Mouse (Mus musculus): Measurements from ENCODE around the gene Klk13. TPM values are rescaled to one million over a fixed set of nuclear protein-coding genes. Genes with fewer than 3 reads are reported as not detected.
"Not testable (repeated sequence)": the region's sequence is repeated elsewhere in the genome, so short reads cannot be mapped to it uniquely, and the experiment has no call there.

The Klk13 gene
- total RNA-seq (2021) = not detected
- long read RNA-seq, experiment 1 = 0 reads
- long read RNA-seq, experiment 2 = 0 reads

- no peak for DNase-seq
Measured at GRCm38 (mm10) chr7:43712267-43712666, at the start of gene Klk13. Gene Klk13, plus strand, starts transcription at chr7:43712567.

GRCm38 (mm10) chr7:43662804-43663203, 49.6 kb upstream of the Klk13 start:
- DNase-seq = no peak

- DNase-seq = not testable (repeated sequence)
Measured at GRCm38 (mm10) chr7:43667221-43667620, 45.1 kb upstream of the Klk13 start.

- no peak for DNase-seq
Measured at GRCm38 (mm10) chr7:43668582-43668981, 43.8 kb upstream of the Klk13 start.

DNA sequence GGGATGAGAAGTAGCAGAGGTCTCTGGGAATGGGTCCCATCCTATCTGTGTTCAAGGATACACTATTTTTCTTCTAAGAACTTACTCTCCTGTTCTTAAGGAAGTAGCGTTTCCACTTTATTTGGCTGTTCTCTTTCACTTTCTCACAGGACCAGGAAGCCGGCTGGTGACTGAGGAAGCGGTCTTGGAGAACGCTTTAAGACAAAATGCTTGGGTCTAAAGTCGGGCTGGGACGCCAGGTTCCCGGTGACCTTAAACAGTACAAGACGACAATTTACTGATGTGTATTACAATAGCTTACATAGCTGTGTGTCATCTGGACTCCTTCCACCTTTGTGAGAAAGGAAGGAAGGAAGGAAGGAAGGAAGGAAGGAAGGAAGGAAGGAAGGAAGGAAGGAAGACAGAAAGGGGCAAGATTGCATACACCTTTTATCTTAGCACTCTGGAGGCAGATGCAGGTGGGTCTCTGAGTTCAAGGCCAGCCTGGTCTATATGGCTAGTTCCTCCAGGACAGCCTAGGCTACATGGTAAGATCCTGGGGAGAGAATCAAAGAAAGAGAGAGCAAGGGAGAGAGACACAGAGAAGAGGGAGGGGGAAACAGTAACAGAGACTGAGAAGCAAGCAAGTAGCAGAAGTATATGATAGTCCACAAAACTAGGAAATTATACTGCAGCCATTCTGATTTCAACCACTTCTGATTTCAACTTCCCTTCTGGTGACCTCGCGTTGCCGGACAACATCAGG, 41.1 kb upstream of the Klk13 start:
- DNase-seq = no peak

- DNase-seq = peak; percentile 94
Measured at GRCm38 (mm10) chr7:43671809-43672580, 40.4 kb upstream of the Klk13 start, which contains the start of gene Ctu1. Gene Ctu1, plus strand, starts transcription at chr7:43672016.

- DNase-seq = no peak
Measured at GRCm38 (mm10) chr7:43672581-43673260, 39.6 kb upstream of the Klk13 start.

GRCm38 (mm10) chr7:43675091-43675490, 37.3 kb upstream of the Klk13 start:
- DNase-seq = no peak

GRCm38 (mm10) chr7:43678517-43678916, 33.9 kb upstream of the Klk13 start:
- DNase-seq = no peak

DNA sequence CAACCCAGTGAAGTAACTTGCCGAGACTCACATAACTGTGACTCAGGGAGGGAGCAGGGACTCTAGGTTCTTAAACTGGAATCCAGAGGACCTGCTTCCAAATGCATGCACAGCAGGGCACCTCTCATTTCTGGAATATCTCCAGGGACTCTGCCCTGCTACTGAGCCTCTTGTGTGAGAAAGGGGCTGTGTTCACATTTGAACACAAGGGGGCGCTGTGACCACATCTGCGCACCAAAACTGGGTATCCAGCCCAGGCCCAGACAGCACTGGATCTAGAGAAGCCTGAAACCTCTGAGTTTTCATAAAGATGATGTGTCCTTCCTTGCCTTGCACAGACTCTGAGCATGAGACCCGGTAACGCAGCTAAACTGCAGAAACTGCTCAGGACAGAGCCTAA, 31.4 kb upstream of the Klk13 start:
- no peak for DNase-seq

GRCm38 (mm10) chr7:43682511-43682910, 29.9 kb upstream of the Klk13 start:
- not testable (repeated sequence) for DNase-seq

- DNase-seq = no peak
Measured at GRCm38 (mm10) chr7:43685088-43685487, 27.3 kb upstream of the Klk13 start.

- no peak for DNase-seq
Measured at GRCm38 (mm10) chr7:43690118-43690517, 22.2 kb upstream of the Klk13 start, which contains the start of gene Klk14. Gene Klk14, plus strand, starts transcription at chr7:43690418.

GRCm38 (mm10) chr7:43710031-43710430, 2.3 kb upstream of the Klk13 start:
- DNase-seq = no peak

DNA sequence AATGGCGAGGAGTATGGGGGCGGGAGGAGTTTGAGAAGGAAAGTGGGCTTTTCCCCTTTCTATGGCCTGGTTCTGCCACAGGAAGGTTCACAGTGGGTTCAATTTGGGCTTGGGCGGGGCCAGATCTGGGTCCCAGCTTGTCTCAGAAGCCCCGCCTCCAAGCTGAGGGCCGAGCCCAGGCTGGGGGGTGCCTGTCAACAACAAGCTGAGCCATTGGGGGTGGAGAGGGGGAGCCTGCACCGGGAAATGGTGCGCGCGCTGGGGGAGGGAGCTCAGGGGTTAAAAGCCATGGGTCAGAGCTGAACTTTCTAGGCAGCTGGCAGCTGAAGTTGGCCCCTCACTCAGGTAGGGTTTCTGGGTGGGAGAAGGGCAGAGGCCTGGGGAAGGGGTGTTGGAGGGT, 550 bp downstream of the Klk13 start:
- no peak for DNase-seq

DNA sequence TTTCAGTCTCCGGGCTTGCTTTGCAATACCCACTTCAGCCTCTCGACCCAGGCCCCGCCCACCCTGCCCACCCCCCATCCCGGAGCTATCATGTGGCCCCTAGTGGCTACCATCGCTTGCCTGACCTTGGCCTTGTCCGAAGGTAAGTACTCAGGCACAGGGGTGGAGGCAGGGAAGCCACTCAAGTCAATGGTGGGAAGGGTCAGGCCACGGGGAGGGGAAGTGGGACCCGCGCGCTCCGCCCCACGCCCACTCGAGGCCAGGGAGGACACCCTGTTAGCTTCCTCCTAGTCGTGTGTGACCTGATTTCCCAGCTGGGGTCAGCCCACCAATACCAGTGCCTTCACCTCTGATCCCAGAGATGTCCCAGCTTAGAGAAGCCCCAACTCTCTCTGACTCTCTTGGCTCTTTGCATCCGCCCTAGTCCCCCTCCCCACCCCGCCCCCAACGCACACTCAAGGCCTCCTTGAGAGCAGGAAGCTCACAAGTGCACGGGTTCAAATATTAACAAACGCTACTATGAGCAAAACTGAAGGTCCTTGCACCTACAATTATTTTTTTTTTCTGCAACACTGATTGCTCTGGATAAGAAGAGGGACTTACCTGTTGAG, 1.5 kb downstream of the Klk13 start:
- no peak for DNase-seq

DNA sequence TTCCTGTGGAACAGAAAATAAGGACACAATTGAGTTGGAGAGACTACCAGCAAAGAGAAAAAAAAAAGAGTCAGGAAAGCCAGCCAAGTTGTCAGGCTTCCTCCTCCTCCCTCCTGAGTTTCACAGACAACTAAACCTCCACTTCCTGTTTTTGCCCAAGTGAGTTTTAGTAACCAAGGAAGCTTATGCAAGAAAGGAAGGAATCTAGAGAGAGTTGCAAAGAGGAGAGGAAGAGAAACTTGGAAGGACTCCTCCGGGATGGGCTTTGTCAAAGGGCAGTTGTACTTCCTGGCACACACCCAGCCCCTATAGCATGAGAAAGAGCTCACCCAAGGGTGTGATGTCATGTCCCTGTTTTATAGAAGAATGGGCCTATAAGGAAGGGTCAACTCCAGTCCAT, 35.4 kb downstream of the Klk13 start:
- DNase-seq = no peak

GRCm38 (mm10) chr7:43752806-43753205, 40.4 kb downstream of the Klk13 start:
- no peak for DNase-seq

DNA sequence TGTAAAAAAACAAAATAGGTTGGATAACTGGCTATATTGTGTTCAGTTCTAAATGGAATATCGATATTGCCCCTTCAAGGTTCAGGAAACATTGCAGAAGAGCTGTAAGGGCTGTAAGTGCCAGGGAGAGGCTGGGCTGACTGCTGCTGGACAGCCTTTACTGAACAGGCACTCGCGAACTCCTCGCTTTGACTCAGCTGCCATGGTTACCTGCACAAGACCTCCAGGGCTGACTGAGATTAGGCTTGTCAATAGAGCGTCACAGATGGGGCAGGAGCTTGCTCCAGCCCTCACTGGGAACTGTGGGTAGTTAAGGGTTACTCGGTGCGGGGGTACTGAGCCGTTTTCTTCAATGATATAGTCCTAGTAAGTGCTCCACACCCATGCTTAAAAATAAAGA, 54.1 kb downstream of the Klk13 start:
- DNase-seq = no peak

- DNase-seq = no peak
Measured at GRCm38 (mm10) chr7:43768597-43768996, 56.2 kb downstream of the Klk13 start, which contains the start of gene Klk12. Gene Klk12, plus strand, starts transcription at chr7:43768897.

GRCm38 (mm10) chr7:43769636-43770035, 57.3 kb downstream of the Klk13 start:
- no peak for DNase-seq

DNA sequence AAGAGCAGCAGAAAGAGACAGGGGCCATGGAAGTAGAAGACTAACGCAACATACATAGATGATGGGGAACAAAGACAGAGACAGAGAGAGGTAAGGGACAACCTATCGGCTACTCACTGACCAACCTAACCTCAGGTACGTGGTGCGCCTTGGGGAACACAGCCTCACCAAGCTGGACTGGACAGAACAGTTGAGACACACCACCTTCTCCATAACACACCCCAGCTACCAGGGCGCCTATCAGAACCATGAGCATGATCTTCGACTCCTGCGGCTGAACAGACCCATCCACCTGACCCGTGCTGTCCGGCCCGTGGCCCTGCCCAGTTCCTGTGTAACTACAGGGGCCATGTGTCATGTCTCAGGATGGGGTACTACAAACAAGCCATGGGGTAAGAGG, 58.3 kb downstream of the Klk13 start:
- no peak for DNase-seq
